12 mouse cellular contexts compared by ENCODE assay signal in genomic region chr11:119155638-119156480, GRCm38 (mm10).
DNase-seq lines count a peak whose midpoint lies in the region; ATAC-seq and TF ChIP-seq lines count a peak whose summit lies in the region.
"Had no signal": no experiment of that assay in that cellular context is flagged by ENCODE, and none has a peak within 500 bp of the region (broad histone marks: within the 10 kb centered on the region; RNA-seq: fewer than 3 reads in every experiment).

No protein-coding gene starts in this region.

- H3K36me3 ChIP-seq in E14TG2a.4 (ENCODE audit: insufficient read depth, low read length) = peaks cover 28% of the 10 kb centered on the region
- H3K36me3 ChIP-seq in embryonic facial prominence, embryonic 11.5 days (replicated peaks; ENCODE audit: control insufficient read depth, insufficient read depth, low read depth, low read length) = no peaks in the 10 kb centered on the region; the same call in 1 of the 2 replicates
- peaks cover 2% of the 10 kb centered on the region; the same call in 1 of the 2 replicates for H3K36me3 ChIP-seq in hindbrain, embryonic 15.5 days
- H3K36me3 ChIP-seq in limb, embryonic 12.5 days = peaks cover 54% of the 10 kb centered on the region

- ATAC-seq in embryonic facial prominence, embryonic 11.5 days (replicated peaks; ENCODE audit: insufficient number of reproducible peaks, low FRiP score, low TSS enrichment, low read depth) = no peak
- no peak for ATAC-seq in hindbrain, embryonic 15.5 days (ENCODE audit: low FRiP score, low read depth)
- no peak for ATAC-seq in limb, embryonic 12.5 days (ENCODE audit: insufficient number of reproducible peaks, insufficient read depth, low FRiP score, low TSS enrichment, low read depth)
- ATAC-seq: activated CD4-positive, CD25-positive, alpha-beta regulatory T cell, adult 4 months had no signal

- no peak overlapping the region for H3K9ac ChIP-seq in embryonic facial prominence, embryonic 11.5 days (replicated peaks; ENCODE audit: low read length)
- H3K9ac ChIP-seq in hindbrain, embryonic 15.5 days = no peak overlapping the region
- H3K9ac ChIP-seq in limb, embryonic 12.5 days (replicated peaks) = 0 out of 2 replicates have a peak overlapping the region, but pooled peaks have one; percentile 8
- H3K9ac ChIP-seq: embryonic facial prominence, embryonic 12.5 days; heart, embryonic 13.5 days had no signal

- H3K27ac ChIP-seq in embryonic facial prominence, embryonic 11.5 days (replicated peaks; ENCODE audit: low read depth, low read length) = no peak overlapping the region
- H3K27ac ChIP-seq in hindbrain, embryonic 15.5 days (replicated peaks) = peak overlapping the region; percentile 69
- H3K27ac ChIP-seq in limb, embryonic 12.5 days = no peak overlapping the region
- no peak overlapping the region for H3K27ac ChIP-seq in gastrocnemius, adult 2 months
- H3K27ac ChIP-seq: embryonic facial prominence, embryonic 12.5 days; heart, embryonic 13.5 days had no signal

- peaks cover 96% of the 10 kb centered on the region for H3K27me3 ChIP-seq in E14TG2a.4 (ENCODE audit: insufficient read depth, low read length)
- H3K27me3 ChIP-seq in embryonic facial prominence, embryonic 11.5 days (ENCODE audit: control insufficient read depth, insufficient read depth, low read length) = peaks cover 4% of the 10 kb centered on the region; the same call in 1 of the 2 replicates
- no peaks in the 10 kb centered on the region for H3K27me3 ChIP-seq in hindbrain, embryonic 15.5 days
- peaks cover 22% of the 10 kb centered on the region for H3K27me3 ChIP-seq in limb, embryonic 12.5 days

- no peak for DNase-seq in embryonic facial prominence, embryonic 11.5 days (ENCODE audit: low spot score)
- no peak for DNase-seq in thymus, postnatal 0 days (ENCODE audit: low spot score)
- no peak for DNase-seq in adrenal gland, adult 18-20 months (ENCODE audit: low spot score in 2 of 2)
- DNase-seq in gastrocnemius, adult 2 months = no peak
- DNase-seq in spleen, postnatal 14 days (ENCODE audit: low spot score in 2 of 2) = no peak
- DNase-seq: right cerebral cortex, adult 18-20 months had no signal

- TF ChIP-seq CTCF in E14TG2a.4 (conservative IDR thresholded peaks at IDR 0.05; ENCODE audit: low read length) = no peak
- TF ChIP-seq CTCF in gastrocnemius, adult 2 months (IDR thresholded peaks at IDR 0.05) = no peak

- peak overlapping the region; percentile 65 for H3K4me3 ChIP-seq in E14TG2a.4 (replicated peaks; ENCODE audit: low read length)
- no peak overlapping the region for H3K4me3 ChIP-seq in embryonic facial prominence, embryonic 11.5 days (ENCODE audit: low read depth, low read length)
- no peak overlapping the region for H3K4me3 ChIP-seq in hindbrain, embryonic 15.5 days
- no peak overlapping the region for H3K4me3 ChIP-seq in limb, embryonic 12.5 days (replicated peaks)
- H3K4me3 ChIP-seq in gastrocnemius, adult 2 months = no peak overlapping the region
- H3K4me3 ChIP-seq: embryonic facial prominence, embryonic 12.5 days; heart, embryonic 13.5 days had no signal

- peaks cover 63% of the 10 kb centered on the region for H3K4me1 ChIP-seq in E14TG2a.4 (replicated peaks; ENCODE audit: low read depth, low read length)
- peaks cover 27% of the 10 kb centered on the region for H3K4me1 ChIP-seq in embryonic facial prominence, embryonic 11.5 days (ENCODE audit: control insufficient read depth, insufficient read depth, low read length)
- H3K4me1 ChIP-seq in hindbrain, embryonic 15.5 days (replicated peaks) = peaks cover 54% of the 10 kb centered on the region
- peaks cover 61% of the 10 kb centered on the region for H3K4me1 ChIP-seq in limb, embryonic 12.5 days (replicated peaks)

- H3K9me3 ChIP-seq in E14TG2a.4 (ENCODE audit: low read length) = no peaks in the 10 kb centered on the region
- H3K9me3 ChIP-seq in embryonic facial prominence, embryonic 11.5 days (replicated peaks; ENCODE audit: control insufficient read depth, low read length) = no peaks in the 10 kb centered on the region
- H3K9me3 ChIP-seq in hindbrain, embryonic 15.5 days = no peaks in the 10 kb centered on the region
- no peaks in the 10 kb centered on the region for H3K9me3 ChIP-seq in limb, embryonic 12.5 days
- H3K9me3 ChIP-seq: embryonic facial prominence, embryonic 12.5 days; heart, embryonic 13.5 days had no signal

- WGBS in embryonic facial prominence, embryonic 11.5 days = 39% methylated on average over 30 of the region's 30 CpGs
- 28% methylated on average over 30 of the region's 30 CpGs for WGBS in hindbrain, embryonic 15.5 days
- WGBS in limb, embryonic 12.5 days = 47% methylated on average over 30 of the region's 30 CpGs

- H3K4me2 ChIP-seq in embryonic facial prominence, embryonic 11.5 days (ENCODE audit: low read depth, low read length) = peak overlapping the region; percentile 11; the same call in 1 of the 2 replicates
- peak overlapping the region; percentile 40; the same call in 1 of the 2 replicates for H3K4me2 ChIP-seq in hindbrain, embryonic 15.5 days
- peak overlapping the region; percentile 42 for H3K4me2 ChIP-seq in limb, embryonic 12.5 days
- H3K4me2 ChIP-seq: heart, embryonic 13.5 days had no signal

- intact Hi-C loops in gastrocnemius, adult 2 months (cut with DNase I) = no loop called here
